Mouse (Mus musculus): ENCODE results near the gene Bckdk.
"Not testable (repeated sequence)": the region's sequence is repeated elsewhere in the genome, so short reads cannot be mapped to it uniquely, and the experiment has no call there.

Gene Bckdk

GRCm38 (mm10) chr7:127932273-127933031, 28.6 kb downstream of the Bckdk start:
- no peak for DNase-seq

- no peak for DNase-seq
Observed at GRCm38 (mm10) chr7:127934075-127934474, 30.2 kb downstream of the Bckdk start.

- DNase-seq = peak; percentile 91
Observed at GRCm38 (mm10) chr7:127935028-127935722, 31.3 kb downstream of the Bckdk start.

DNA sequence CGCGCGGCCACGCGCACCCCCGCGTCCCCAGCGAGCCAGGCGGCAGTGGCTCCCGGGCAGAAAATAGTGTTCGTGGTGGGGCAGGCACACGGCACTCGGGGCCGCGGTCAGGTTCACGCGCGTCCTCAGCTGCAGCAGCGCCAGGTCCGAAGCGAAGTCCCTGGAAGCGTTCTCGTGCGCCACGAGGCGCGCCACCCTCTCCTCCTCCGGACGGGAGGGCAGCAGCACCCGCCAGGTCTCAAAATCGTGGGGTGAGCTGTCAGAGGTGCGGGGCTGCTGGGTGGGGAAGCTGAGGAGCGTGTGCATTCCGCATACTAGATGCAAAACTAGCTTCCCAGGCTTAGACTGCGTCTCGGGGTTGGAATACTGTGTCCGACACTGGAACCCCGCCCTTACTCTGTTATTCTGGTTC, 31.9 kb downstream of the Bckdk start:
- DNase-seq = no peak

DNA sequence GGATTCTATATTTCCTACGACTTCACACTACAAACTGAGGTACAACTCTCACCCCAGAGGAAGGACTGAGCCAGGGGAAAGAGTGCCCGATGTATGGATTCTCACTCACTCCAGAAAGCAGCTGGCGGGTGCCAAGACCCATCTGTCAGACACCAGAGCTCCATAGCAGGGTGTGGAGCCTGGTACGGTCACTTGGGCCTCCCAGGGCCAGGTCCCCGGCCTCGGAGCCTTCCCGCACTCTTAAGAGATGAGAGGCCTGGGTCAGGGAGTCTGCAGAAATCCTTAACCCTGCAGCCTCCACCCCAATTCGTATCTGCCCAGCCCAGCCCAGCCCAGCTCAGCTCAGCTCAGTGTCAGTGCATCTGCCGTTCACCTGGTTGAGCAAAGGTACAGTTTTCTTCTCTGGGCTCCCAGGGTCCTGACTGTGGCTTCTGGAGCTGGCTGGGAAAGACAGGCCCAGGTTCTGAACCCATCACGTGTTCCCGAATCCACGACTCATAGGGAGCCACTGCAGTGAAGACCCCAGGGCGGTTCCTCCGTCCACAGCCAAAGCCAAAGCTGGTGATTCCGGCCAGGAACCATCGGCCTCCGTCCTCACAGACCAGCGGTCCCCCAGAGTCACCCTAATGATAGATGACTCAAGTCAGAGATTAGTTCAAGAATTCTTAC, 32.5 kb downstream of the Bckdk start:
- no peak for DNase-seq

DNA sequence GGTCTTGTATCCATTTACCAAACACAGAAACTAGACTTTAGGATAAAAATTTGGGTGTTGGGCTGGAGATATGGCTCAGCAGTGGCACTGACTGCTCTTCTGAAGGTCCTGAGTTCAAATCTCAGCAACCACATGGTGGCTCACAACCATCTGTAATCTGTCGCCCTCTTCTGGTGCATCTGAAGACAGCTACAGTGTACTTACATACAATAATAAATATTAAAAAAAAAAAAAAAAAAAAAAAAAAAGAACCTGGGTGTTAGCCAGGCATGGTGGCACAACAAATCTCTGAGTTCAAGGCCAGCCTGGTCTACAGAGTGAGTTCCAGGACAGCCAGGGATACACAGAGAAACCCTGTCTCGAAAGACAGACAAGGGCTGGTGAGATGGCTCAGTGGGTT, 38.2 kb downstream of the Bckdk start:
- not testable (repeated sequence) for DNase-seq

GRCm38 (mm10) chr7:127944614-127945013, 40.7 kb downstream of the Bckdk start:
- DNase-seq = no peak

DNA sequence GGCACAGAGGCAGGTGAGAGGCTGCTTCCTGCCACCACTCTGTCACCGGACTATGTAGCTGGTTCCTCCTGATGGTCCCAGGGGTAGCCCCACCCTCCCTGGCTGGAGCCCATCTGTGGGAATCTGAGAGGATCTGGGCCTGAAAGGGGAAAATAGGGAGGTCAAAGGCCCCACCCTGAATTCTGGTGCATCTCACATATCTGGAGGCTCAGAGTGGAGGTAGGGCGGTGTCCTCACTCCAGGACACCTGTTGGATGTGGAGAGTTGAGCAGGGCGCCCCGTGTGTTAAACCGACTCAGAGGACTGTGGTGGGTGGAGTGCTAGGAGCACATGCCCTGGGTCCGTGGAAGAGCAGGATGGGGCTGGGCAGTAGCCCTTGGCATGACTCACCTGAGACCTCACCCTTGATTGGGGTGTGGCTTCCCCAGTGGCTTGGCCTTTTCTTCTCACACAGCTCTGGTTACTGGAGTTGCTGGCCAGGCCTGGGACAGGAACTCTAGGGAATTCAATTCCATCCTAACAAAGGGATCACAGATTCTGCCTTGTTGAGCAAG, 42.7 kb downstream of the Bckdk start, which contains the start of gene Prss36:
Prss36 (minus strand) TSS at position 256 of the 554 bp plus-strand sequence.
- DNase-seq = no peak

DNA sequence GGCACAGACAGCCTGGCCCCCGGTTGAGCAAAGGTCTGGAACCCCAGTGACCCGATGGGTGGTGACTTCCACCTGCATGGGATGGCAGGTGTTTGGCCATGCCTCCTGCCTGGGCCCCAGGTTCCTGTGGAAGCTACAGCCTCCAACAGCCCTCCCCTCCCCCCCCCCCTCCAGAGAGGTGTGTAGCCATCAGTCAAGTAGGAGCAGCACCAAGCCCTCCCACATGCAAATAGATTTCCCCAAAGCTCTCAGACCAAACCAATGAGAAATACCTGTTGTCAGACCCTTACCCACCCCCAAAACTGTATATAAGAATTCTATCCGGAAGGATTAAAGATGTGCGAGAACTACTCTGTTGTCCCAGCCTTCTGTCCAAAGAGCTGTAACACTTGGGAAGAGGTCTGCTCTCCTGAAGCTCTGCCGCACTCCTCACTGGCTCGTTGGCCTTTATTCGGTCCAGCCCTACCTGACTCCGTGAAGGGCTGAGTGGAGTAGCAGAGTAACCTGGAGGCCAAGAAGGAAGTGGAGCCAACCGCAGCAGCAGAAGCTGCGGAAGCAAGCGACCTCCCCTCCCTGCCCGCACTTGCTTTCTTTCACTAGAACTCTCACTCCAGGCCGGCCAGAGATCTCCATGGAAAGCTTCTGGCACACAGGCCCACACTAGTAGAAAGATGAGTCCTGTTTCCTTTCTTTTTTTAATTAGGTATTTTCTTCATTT, 49.1 kb downstream of the Bckdk start:
- no peak for DNase-seq

DNA sequence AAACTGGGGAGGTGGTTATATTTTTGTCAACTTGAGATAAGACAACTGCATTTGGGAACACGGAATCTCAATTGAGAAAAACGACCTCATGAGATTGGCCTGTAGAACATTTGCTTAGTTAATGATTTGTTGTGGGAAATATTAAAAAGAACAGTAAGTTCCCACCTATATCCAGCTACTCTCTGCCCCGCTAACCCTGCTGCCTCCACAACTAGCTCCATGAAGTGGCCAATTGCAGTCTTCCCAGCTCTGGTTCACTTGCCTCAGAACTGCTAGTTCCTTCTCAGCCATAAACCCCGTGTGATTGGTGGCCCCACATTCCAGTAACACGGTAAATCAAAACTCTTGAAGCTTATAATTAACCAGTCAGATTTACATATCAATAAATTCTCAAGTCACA, 55.5 kb downstream of the Bckdk start:
- no peak for DNase-seq
